Mouse (Mus musculus): Measurements from ENCODE around the gene Dnal1. TPM values are rescaled to one million over a fixed set of nuclear protein-coding genes. Genes with fewer than 3 reads are reported as not detected.
A peak's percentile ranks its signal among the peaks of the same experiment; 100 is the strongest.

Gene Dnal1
- polyA plus RNA-seq, 1 experiment from 2014 or later: 6.1 TPM

- peak; percentile 19; the same call in 1 of the 2 replicates for ATAC-seq (ENCODE audit: borderline replicate concordance, extremely low read depth, low FRiP score, low TSS enrichment)
- Histone ChIP-seq H3K27me3 (no peaks in the 10 kb centered on the region), H3K27ac (no peak overlapping the region), H3K4me2 (no peak overlapping the region), H3K36me3 (peaks cover 58% of the 10 kb centered on the region), H3K4me3 (no peak overlapping the region), H3K4me1 (peaks cover 20% of the 10 kb centered on the region), H3K9me3 (no peaks in the 10 kb centered on the region), H3K9ac (no peak overlapping the region)
- 63% methylated on average over 32 of the region's 32 CpGs for WGBS
Observed at GRCm38 (mm10) chr12:84152352-84153190, 38.4 kb downstream of the Dnal1 start.

- Histone ChIP-seq H3K27ac (no peak overlapping the region), H3K4me1 (peaks cover 15% of the 10 kb centered on the region), H3K4me3 (no peak overlapping the region), H3K4me2 (no peak overlapping the region), H3K9ac (no peak overlapping the region), H3K36me3 (peaks cover 66% of the 10 kb centered on the region), H3K27me3 (no peaks in the 10 kb centered on the region), H3K9me3 (no peaks in the 10 kb centered on the region)
- no peak for ATAC-seq (ENCODE audit: borderline replicate concordance, extremely low read depth, low FRiP score, low TSS enrichment)
- 79% methylated on average over 6 of the region's 6 CpGs for WGBS
Observed at GRCm38 (mm10) chr12:84153414-84153813, 39.2 kb downstream of the Dnal1 start.

GRCm38 (mm10) chr12:84154786-84155522 is 40.8 kb downstream of the Dnal1 start:
- Histone ChIP-seq H3K27me3 (no peaks in the 10 kb centered on the region), H3K27ac (no peak overlapping the region), H3K36me3 (peaks cover 78% of the 10 kb centered on the region), H3K4me1 (peaks cover 9% of the 10 kb centered on the region; the same call in 1 of the 2 replicates), H3K9ac (no peak overlapping the region), H3K9me3 (no peaks in the 10 kb centered on the region), H3K4me2 (no peak overlapping the region), H3K4me3 (no peak overlapping the region)
- peak; percentile 50; the same call in 1 of the 2 replicates for ATAC-seq (ENCODE audit: borderline replicate concordance, extremely low read depth, low FRiP score, low TSS enrichment)
- 44% methylated on average over 11 of the region's 11 CpGs for WGBS

GRCm38 (mm10) chr12:84155523-84155871 is 41.3 kb downstream of the Dnal1 start:
- Histone ChIP-seq H3K4me1 (peaks cover 9% of the 10 kb centered on the region; the same call in 1 of the 2 replicates), H3K9me3 (no peaks in the 10 kb centered on the region), H3K4me3 (no peak overlapping the region), H3K4me2 (no peak overlapping the region), H3K27ac (no peak overlapping the region), H3K36me3 (peaks cover 83% of the 10 kb centered on the region), H3K27me3 (no peaks in the 10 kb centered on the region), H3K9ac (no peak overlapping the region)
- ATAC-seq (ENCODE audit: borderline replicate concordance, extremely low read depth, low FRiP score, low TSS enrichment): no peak
- 59% methylated on average over 2 of the region's 2 CpGs for WGBS

- H3K9me3 ChIP-seq: no peaks in the 10 kb centered on the region
- no peak overlapping the region for H3K9ac ChIP-seq
- no peak overlapping the region for H3K4me3 ChIP-seq
- WGBS: 89% methylated on average over 18 of the region's 18 CpGs
- peaks cover 87% of the 10 kb centered on the region for H3K36me3 ChIP-seq
- no peak overlapping the region for H3K27ac ChIP-seq
- no peak overlapping the region for H3K4me2 ChIP-seq
- ATAC-seq (ENCODE audit: borderline replicate concordance, extremely low read depth, low FRiP score, low TSS enrichment): no peak
- H3K4me1 ChIP-seq: peaks cover 10% of the 10 kb centered on the region; the same call in 1 of the 2 replicates
- H3K27me3 ChIP-seq: no peaks in the 10 kb centered on the region
Observed at GRCm38 (mm10) chr12:84156210-84156609, 42.0 kb downstream of the Dnal1 start.

- H3K4me1 ChIP-seq: peaks cover 13% of the 10 kb centered on the region; the same call in 1 of the 2 replicates
- peaks cover 86% of the 10 kb centered on the region for H3K36me3 ChIP-seq
- no peak overlapping the region for H3K9ac ChIP-seq
- H3K27ac ChIP-seq: no peak overlapping the region
- H3K9me3 ChIP-seq: no peaks in the 10 kb centered on the region
- no peak overlapping the region for H3K4me2 ChIP-seq
- H3K4me3 ChIP-seq: no peak overlapping the region
- ATAC-seq (ENCODE audit: borderline replicate concordance, extremely low read depth, low FRiP score, low TSS enrichment): no peak
- 81% methylated on average over 14 of the region's 14 CpGs for WGBS
- H3K27me3 ChIP-seq: no peaks in the 10 kb centered on the region
Observed at GRCm38 (mm10) chr12:84158156-84158555, 44.0 kb downstream of the Dnal1 start.

GRCm38 (mm10) chr12:84160491-84160890 is 46.3 kb downstream of the Dnal1 start:
- no peaks in the 10 kb centered on the region for H3K9me3 ChIP-seq
- no peak overlapping the region for H3K4me2 ChIP-seq
- H3K9ac ChIP-seq: no peak overlapping the region
- H3K4me1 ChIP-seq: peaks cover 17% of the 10 kb centered on the region; the same call in 1 of the 2 replicates
- WGBS: 91% methylated on average over 8 of the region's 8 CpGs
- no peak overlapping the region for H3K4me3 ChIP-seq
- H3K27me3 ChIP-seq: no peaks in the 10 kb centered on the region
- peaks cover 76% of the 10 kb centered on the region for H3K36me3 ChIP-seq
- H3K27ac ChIP-seq: no peak overlapping the region
- ATAC-seq (ENCODE audit: borderline replicate concordance, extremely low read depth, low FRiP score, low TSS enrichment): no peak

- H3K9me3 ChIP-seq: no peaks in the 10 kb centered on the region
- H3K9ac ChIP-seq: no peak overlapping the region
- 0 out of 2 replicates have a peak, but pooled peaks have one; percentile 58 for ATAC-seq (ENCODE audit: borderline replicate concordance, extremely low read depth, low FRiP score, low TSS enrichment)
- H3K36me3 ChIP-seq: peaks cover 71% of the 10 kb centered on the region
- H3K27me3 ChIP-seq: no peaks in the 10 kb centered on the region
- WGBS: 34% methylated on average over 8 of the region's 8 CpGs
- H3K4me1 ChIP-seq: peaks cover 21% of the 10 kb centered on the region
- H3K27ac ChIP-seq: peak overlapping the region; percentile 17; the same call in 1 of the 2 replicates
- no peak overlapping the region for H3K4me2 ChIP-seq
- no peak overlapping the region for H3K4me3 ChIP-seq
Observed at GRCm38 (mm10) chr12:84161116-84161515, 47.0 kb downstream of the Dnal1 start.

GRCm38 (mm10) chr12:84161616-84162433 is 47.7 kb downstream of the Dnal1 start:
- Histone ChIP-seq H3K9me3 (no peaks in the 10 kb centered on the region), H3K4me1 (peaks cover 26% of the 10 kb centered on the region), H3K9ac (no peak overlapping the region), H3K36me3 (peaks cover 64% of the 10 kb centered on the region), H3K4me3 (no peak overlapping the region), H3K27ac (0 out of 2 replicates have a peak overlapping the region, but pooled peaks have one; percentile 17), H3K4me2 (no peak overlapping the region), H3K27me3 (no peaks in the 10 kb centered on the region)
- ATAC-seq (ENCODE audit: borderline replicate concordance, extremely low read depth, low FRiP score, low TSS enrichment): no peak; the same call in 1 of the 2 replicates
- WGBS: 75% methylated on average over 14 of the region's 14 CpGs

GRCm38 (mm10) chr12:84163133-84163532 is 49.0 kb downstream of the Dnal1 start:
- H3K27me3 ChIP-seq: no peaks in the 10 kb centered on the region
- no peaks in the 10 kb centered on the region for H3K9me3 ChIP-seq
- 75% methylated on average over 9 of the region's 9 CpGs for WGBS
- peaks cover 26% of the 10 kb centered on the region for H3K4me1 ChIP-seq
- H3K9ac ChIP-seq: no peak overlapping the region
- H3K27ac ChIP-seq: no peak overlapping the region
- peaks cover 62% of the 10 kb centered on the region for H3K36me3 ChIP-seq
- no peak overlapping the region for H3K4me3 ChIP-seq
- ATAC-seq (ENCODE audit: borderline replicate concordance, extremely low read depth, low FRiP score, low TSS enrichment): no peak
- H3K4me2 ChIP-seq: no peak overlapping the region

- H3K4me3 ChIP-seq: no peak overlapping the region
- ATAC-seq (ENCODE audit: borderline replicate concordance, extremely low read depth, low FRiP score, low TSS enrichment): no peak
- H3K27ac ChIP-seq: no peak overlapping the region
- H3K27me3 ChIP-seq: no peaks in the 10 kb centered on the region
- H3K4me1 ChIP-seq: peaks cover 26% of the 10 kb centered on the region
- H3K36me3 ChIP-seq: peaks cover 57% of the 10 kb centered on the region
- no peak overlapping the region for H3K9ac ChIP-seq
- H3K4me2 ChIP-seq: no peak overlapping the region
- whole genome bisulfite sequencing: 71% methylated on average over 11 of the region's 11 CpGs
- no peaks in the 10 kb centered on the region for H3K9me3 ChIP-seq
Observed at GRCm38 (mm10) chr12:84163586-84164110, 49.5 kb downstream of the Dnal1 start.

Measured in lung, embryonic 15.5 days (tissue).